Comparison of ENCODE assay signal across 16 mouse cellular contexts in genomic region chr2:95142151-95142550, GRCm38 (mm10).
A peak's percentile ranks its signal among the peaks of the same experiment; 100 is the strongest.
DNase-seq lines count a peak whose midpoint lies in the region; ATAC-seq lines count a peak whose summit lies in the region.
"Had no signal": no experiment of that assay in that cellular context is flagged by ENCODE, and none has a peak within 500 bp of the region (broad histone marks: within the 10 kb centered on the region; RNA-seq: fewer than 3 reads in every experiment).

No protein-coding gene starts in this region.

- no peak overlapping the region for H3K4me3 ChIP-seq in midbrain, embryonic 13.5 days (replicated peaks)
- H3K4me3 ChIP-seq in midbrain, embryonic 15.5 days: no peak overlapping the region
- no peak overlapping the region for H3K4me3 ChIP-seq in neural tube, embryonic 14.5 days (ENCODE audit: low read depth, low read length)
- H3K4me3 ChIP-seq: embryonic facial prominence, embryonic 12.5 days; forebrain, embryonic 12.5 days; heart, embryonic 12.5 days; hindbrain, embryonic 10.5 days had no signal

- H3K4me1 ChIP-seq in midbrain, embryonic 13.5 days (replicated peaks): 0 out of 2 replicates have a peak, but pooled peaks cover 2% of the 10 kb centered on the region
- no peaks in the 10 kb centered on the region for H3K4me1 ChIP-seq in midbrain, embryonic 15.5 days
- no peaks in the 10 kb centered on the region for H3K4me1 ChIP-seq in neural tube, embryonic 14.5 days (ENCODE audit: control insufficient read depth, insufficient read depth, low read length)
- H3K4me1 ChIP-seq: embryonic facial prominence, embryonic 12.5 days; forebrain, embryonic 12.5 days; heart, embryonic 12.5 days; hindbrain, embryonic 10.5 days had no signal

- H3K9me3 ChIP-seq in midbrain, embryonic 13.5 days: no peaks in the 10 kb centered on the region
- no peaks in the 10 kb centered on the region for H3K9me3 ChIP-seq in midbrain, embryonic 15.5 days
- H3K9me3 ChIP-seq in neural tube, embryonic 14.5 days (ENCODE audit: control insufficient read depth, low read length): no peaks in the 10 kb centered on the region
- H3K9me3 ChIP-seq: embryonic facial prominence, embryonic 12.5 days; forebrain, embryonic 12.5 days; hindbrain, embryonic 10.5 days had no signal

- DNase-seq in retina, postnatal 1 day: peak; percentile 65
- DNase-seq in retina, embryonic 14.5 days (ENCODE audit: low spot score): no peak
- no peak for DNase-seq in testis, postnatal 14 days (ENCODE audit: low spot score)
- DNase-seq: adrenal gland, adult 2 months; adrenal gland, postnatal 25 days; cerebellum, adult 9-10 months; cerebellum, postnatal 25 days; forebrain, postnatal 0 days; gastrocnemius, postnatal 14 days had no signal

- ATAC-seq in midbrain, embryonic 13.5 days: peak; percentile 67
- no peak for ATAC-seq in midbrain, embryonic 15.5 days (replicated peaks)
- peak; percentile 91 for ATAC-seq in neural tube, embryonic 14.5 days (ENCODE audit: low read depth)
- ATAC-seq: forebrain, postnatal 0 days had no signal

- WGBS in midbrain, embryonic 13.5 days: 37% methylated on average over 3 of the region's 3 CpGs
- WGBS in midbrain, embryonic 15.5 days: 29% methylated on average over 3 of the region's 3 CpGs
- 13% methylated on average over 3 of the region's 3 CpGs for WGBS in neural tube, embryonic 14.5 days

- no peak overlapping the region for H3K27ac ChIP-seq in midbrain, embryonic 13.5 days
- no peak overlapping the region for H3K27ac ChIP-seq in midbrain, embryonic 15.5 days
- no peak overlapping the region for H3K27ac ChIP-seq in neural tube, embryonic 14.5 days (ENCODE audit: low read depth, low read length)
- H3K27ac ChIP-seq: embryonic facial prominence, embryonic 12.5 days; forebrain, embryonic 12.5 days; hindbrain, embryonic 10.5 days had no signal

- H3K4me2 ChIP-seq in midbrain, embryonic 13.5 days (replicated peaks): no peak overlapping the region
- H3K4me2 ChIP-seq in midbrain, embryonic 15.5 days: no peak overlapping the region
- no peak overlapping the region for H3K4me2 ChIP-seq in neural tube, embryonic 14.5 days (ENCODE audit: low read depth, low read length)
- H3K4me2 ChIP-seq: embryonic facial prominence, embryonic 12.5 days; forebrain, embryonic 12.5 days; heart, embryonic 12.5 days had no signal

- H3K27me3 ChIP-seq in midbrain, embryonic 13.5 days: no peaks in the 10 kb centered on the region
- H3K27me3 ChIP-seq in midbrain, embryonic 15.5 days (replicated peaks): no peaks in the 10 kb centered on the region
- no peaks in the 10 kb centered on the region for H3K27me3 ChIP-seq in neural tube, embryonic 14.5 days (ENCODE audit: control insufficient read depth, insufficient read depth, low read length)
- H3K27me3 ChIP-seq: embryonic facial prominence, embryonic 12.5 days; forebrain, embryonic 12.5 days; heart, embryonic 12.5 days had no signal

- no peak overlapping the region for H3K9ac ChIP-seq in midbrain, embryonic 13.5 days (replicated peaks)
- H3K9ac ChIP-seq in midbrain, embryonic 15.5 days: no peak overlapping the region
- no peak overlapping the region for H3K9ac ChIP-seq in neural tube, embryonic 14.5 days (replicated peaks; ENCODE audit: low read depth, low read length)
- H3K9ac ChIP-seq: embryonic facial prominence, embryonic 12.5 days; forebrain, embryonic 12.5 days; forebrain, postnatal 0 days; heart, embryonic 12.5 days had no signal

- H3K36me3 ChIP-seq in midbrain, embryonic 13.5 days: no peaks in the 10 kb centered on the region
- H3K36me3 ChIP-seq in midbrain, embryonic 15.5 days (replicated peaks): no peaks in the 10 kb centered on the region
- no peaks in the 10 kb centered on the region for H3K36me3 ChIP-seq in neural tube, embryonic 14.5 days (ENCODE audit: control insufficient read depth, insufficient read depth, low read length)
- H3K36me3 ChIP-seq: embryonic facial prominence, embryonic 12.5 days; forebrain, embryonic 12.5 days; heart, embryonic 12.5 days; hindbrain, embryonic 10.5 days had no signal
